Mouse (Mus musculus): ENCODE results near the gene Tcaf2. TPM values are rescaled to one million over a fixed set of nuclear protein-coding genes. Genes with fewer than 3 reads are reported as not detected.

The Tcaf2 gene
- 0.27 and 0.49 TPM in 2 replicates for polyA plus RNA-seq (2012; rRNA removed)

- no peaks in the 10 kb centered on the region for H3K36me3 ChIP-seq (ENCODE audit: control insufficient read depth, insufficient read depth, low read length)
- H3K27me3 ChIP-seq (ENCODE audit: control insufficient read depth, insufficient read depth, low read length) = no peaks in the 10 kb centered on the region
Measured at GRCm38 (mm10) chr6:42644912-42645549, at the start of gene Tcaf2. Gene Tcaf2, minus strand, starts transcription at chr6:42645254.

DNA sequence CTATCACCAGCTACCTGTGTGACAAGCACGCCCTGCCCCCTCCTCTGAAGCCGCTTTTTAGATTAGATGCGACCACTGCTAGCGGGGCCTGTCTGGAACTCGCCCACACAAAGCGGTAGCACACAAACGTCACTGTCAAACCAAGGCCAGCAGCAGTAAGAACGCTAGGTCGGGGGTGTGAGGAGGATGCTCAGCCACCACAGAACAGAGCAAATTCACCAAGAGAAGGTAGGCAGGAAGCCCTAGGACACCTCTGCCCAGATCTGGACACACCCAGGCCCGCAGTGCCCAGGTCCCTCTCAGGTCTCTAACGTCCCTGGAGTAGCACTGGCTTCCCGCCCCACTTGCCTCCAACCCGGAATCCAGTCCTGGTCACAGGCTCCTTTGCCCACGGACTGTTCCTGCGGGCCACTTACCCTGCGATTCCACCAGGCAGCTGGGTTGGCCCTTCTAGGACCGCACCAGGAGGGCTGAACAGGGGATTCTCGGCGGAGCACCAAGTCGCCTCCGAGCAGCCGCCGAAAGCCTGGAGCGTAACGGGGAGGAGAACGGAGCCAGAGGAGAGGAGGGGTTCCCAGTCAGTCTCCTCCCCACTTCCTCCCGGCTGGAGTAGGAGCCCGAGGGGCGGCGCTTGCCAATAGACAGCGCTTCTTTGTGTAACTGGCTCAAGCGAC lies 47.6 kb upstream of the Tcaf2 start:
- TF ChIP-seq POLR2A (IDR thresholded peaks at IDR 0.05; ENCODE audit: low read depth, low read length) = no peak
- no peak for TF ChIP-seq CTCF (IDR thresholded peaks at IDR 0.05; ENCODE audit: extremely low read depth, insufficient read depth, insufficient read length, insufficient replicate concordance)
- Histone ChIP-seq H3K4me1 (ENCODE audit: control insufficient read depth, insufficient read depth, insufficient read length) (no peaks in the 10 kb centered on the region), H3K4me3 (ENCODE audit: extremely low read depth, insufficient read depth, insufficient read length) (peak overlapping the region; percentile 48), H3K27ac (ENCODE audit: insufficient read depth, low read length) (peak overlapping the region; percentile 52; the same call in 1 of the 2 replicates), H3K27me3 (ENCODE audit: control insufficient read depth, insufficient read depth, low read length) (no peaks in the 10 kb centered on the region), H3K36me3 (ENCODE audit: control insufficient read depth, insufficient read depth, low read length) (no peaks in the 10 kb centered on the region)
- DNase-seq (ENCODE audit: low read depth in 1 of 2, low spot score in 2 of 2) = no peak
- 4% methylated on average over 32 of the region's 32 CpGs for WGBS

More at GRCm38 (mm10) chr6:42644912-42645549, at the start of gene Tcaf2:
- Histone ChIP-seq H3K4me1 (ENCODE audit: control insufficient read depth, insufficient read depth, insufficient read length) (no peaks in the 10 kb centered on the region), H3K4me3 (ENCODE audit: extremely low read depth, insufficient read depth, insufficient read length) (peak within 1 kb of the TSS; percentile 5; the same call in 1 of the 2 replicates), H3K27ac (ENCODE audit: insufficient read depth, low read length) (no peak within 1 kb of the TSS)
- peak in 1 of 2 experiments; percentile 19 for DNase-seq (ENCODE audit: low read depth in 1 of 2, low spot score in 2 of 2)
- 4% methylated on average over 23 of the region's 23 CpGs for WGBS
- TF ChIP-seq CTCF (IDR thresholded peaks at IDR 0.05; ENCODE audit: extremely low read depth, insufficient read depth, insufficient read length, insufficient replicate concordance) (peak; percentile 27; the same call in 1 of the 2 replicates), POLR2A (IDR thresholded peaks at IDR 0.05; ENCODE audit: low read depth, low read length) (no peak)

- TF ChIP-seq CTCF (IDR thresholded peaks at IDR 0.05; ENCODE audit: extremely low read depth, insufficient read depth, insufficient read length, insufficient replicate concordance) = no peak
- TF ChIP-seq POLR2A (IDR thresholded peaks at IDR 0.05; ENCODE audit: low read depth, low read length) = no peak
- no peaks in the 10 kb centered on the region for H3K4me1 ChIP-seq (ENCODE audit: control insufficient read depth, insufficient read depth, insufficient read length)
- DNase-seq (ENCODE audit: low read depth in 1 of 2, low spot score in 2 of 2) = no peak
Measured at GRCm38 (mm10) chr6:42692154-42692516, 47.1 kb upstream of the Tcaf2 start.

DNA sequence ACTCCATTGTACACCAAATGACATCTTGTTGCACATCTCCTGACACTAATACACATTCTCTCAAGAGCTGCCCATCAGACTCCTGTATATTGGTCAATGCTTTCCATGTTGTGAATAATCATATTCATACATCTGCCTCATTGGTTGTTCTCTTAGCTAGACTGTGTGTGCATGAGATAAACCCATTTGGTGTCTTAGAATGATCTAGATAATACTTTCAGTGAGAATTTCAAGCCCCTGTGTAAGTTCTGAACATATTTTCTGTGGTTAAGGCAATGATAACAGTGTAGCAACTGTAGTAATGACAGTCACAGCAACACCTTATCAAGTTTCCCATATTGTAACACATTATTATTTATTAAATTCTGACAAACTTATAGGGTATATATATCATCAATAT lies 44.7 kb upstream of the Tcaf2 start:
- H3K27ac ChIP-seq (ENCODE audit: insufficient read depth, low read length) = no peak overlapping the region
- H3K27me3 ChIP-seq (ENCODE audit: control insufficient read depth, insufficient read depth, low read length) = no peaks in the 10 kb centered on the region
- H3K4me1 ChIP-seq (ENCODE audit: control insufficient read depth, insufficient read depth, insufficient read length) = no peaks in the 10 kb centered on the region
- TF ChIP-seq POLR2A (IDR thresholded peaks at IDR 0.05; ENCODE audit: low read depth, low read length) = no peak
- TF ChIP-seq CTCF (IDR thresholded peaks at IDR 0.05; ENCODE audit: extremely low read depth, insufficient read depth, insufficient read length, insufficient replicate concordance) = no peak
- H3K4me3 ChIP-seq (ENCODE audit: extremely low read depth, insufficient read depth, insufficient read length) = no peak overlapping the region
- DNase-seq (ENCODE audit: low read depth in 1 of 2, low spot score in 2 of 2) = no peak
- H3K36me3 ChIP-seq (ENCODE audit: control insufficient read depth, insufficient read depth, low read length) = no peaks in the 10 kb centered on the region

More at GRCm38 (mm10) chr6:42692154-42692516, 47.1 kb upstream of the Tcaf2 start:
- 15% methylated on average over 10 of the region's 10 CpGs for WGBS
- Histone ChIP-seq H3K27me3 (ENCODE audit: control insufficient read depth, insufficient read depth, low read length) (no peaks in the 10 kb centered on the region), H3K36me3 (ENCODE audit: control insufficient read depth, insufficient read depth, low read length) (no peaks in the 10 kb centered on the region), H3K4me3 (ENCODE audit: extremely low read depth, insufficient read depth, insufficient read length) (peak overlapping the region; percentile 48; the same call in 1 of the 2 replicates), H3K27ac (ENCODE audit: insufficient read depth, low read length) (peak overlapping the region; percentile 52; the same call in 1 of the 2 replicates)

DNA sequence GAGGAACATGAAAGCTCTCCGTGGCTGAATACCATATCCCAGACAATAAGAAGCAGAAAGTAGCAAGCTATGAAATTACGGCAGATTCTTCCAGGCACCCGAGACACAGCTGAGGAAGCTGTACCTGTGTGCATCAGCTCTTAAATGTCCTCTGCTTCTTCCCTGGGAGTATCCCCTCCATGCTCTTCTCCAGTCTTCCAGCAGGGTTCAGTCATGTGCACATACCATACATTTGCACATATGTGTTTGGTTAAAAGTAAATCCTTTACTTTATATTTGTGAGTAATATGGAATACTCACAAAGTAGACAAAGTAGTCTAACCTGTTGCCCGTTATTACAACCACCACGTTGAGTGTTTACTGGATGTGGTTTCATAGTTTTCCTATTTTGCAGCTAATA lies 42.9 kb upstream of the Tcaf2 start:
- DNase-seq (ENCODE audit: low read depth in 1 of 2, low spot score in 2 of 2) = no peak
- WGBS = 87% methylated on average over 5 of the region's 5 CpGs
- TF ChIP-seq POLR2A (IDR thresholded peaks at IDR 0.05; ENCODE audit: low read depth, low read length) = no peak
- no peak overlapping the region for H3K27ac ChIP-seq (ENCODE audit: insufficient read depth, low read length)
- H3K4me1 ChIP-seq (ENCODE audit: control insufficient read depth, insufficient read depth, insufficient read length) = no peaks in the 10 kb centered on the region
- H3K27me3 ChIP-seq (ENCODE audit: control insufficient read depth, insufficient read depth, low read length) = no peaks in the 10 kb centered on the region
- no peak overlapping the region for H3K4me3 ChIP-seq (ENCODE audit: extremely low read depth, insufficient read depth, insufficient read length)
- H3K36me3 ChIP-seq (ENCODE audit: control insufficient read depth, insufficient read depth, low read length) = no peaks in the 10 kb centered on the region

DNA sequence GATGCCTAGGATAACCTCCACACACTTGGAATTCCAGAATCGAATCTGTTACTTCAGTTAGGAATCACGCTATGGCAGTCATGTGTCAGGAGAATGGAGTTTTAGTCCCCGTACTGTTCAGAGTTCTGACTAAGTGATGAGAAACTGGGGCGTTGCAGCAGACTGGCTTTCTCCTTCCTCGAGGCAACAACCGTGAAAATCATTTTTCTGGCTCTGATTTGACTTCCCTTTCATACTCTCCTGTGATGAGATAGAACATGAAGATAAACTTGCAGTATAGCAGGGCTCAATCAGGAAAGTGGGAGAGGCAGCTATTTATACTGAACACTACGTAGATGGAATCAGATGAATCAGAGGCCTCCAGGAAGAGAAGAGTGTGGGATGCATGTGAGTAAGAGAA lies 35.0 kb upstream of the Tcaf2 start:
- TF ChIP-seq POLR2A (IDR thresholded peaks at IDR 0.05; ENCODE audit: low read depth, low read length) (no peak), CTCF (IDR thresholded peaks at IDR 0.05; ENCODE audit: extremely low read depth, insufficient read depth, insufficient read length, insufficient replicate concordance) (no peak)
- no peak overlapping the region for H3K4me3 ChIP-seq (ENCODE audit: extremely low read depth, insufficient read depth, insufficient read length)
- DNase-seq (ENCODE audit: low read depth in 1 of 2, low spot score in 2 of 2) = no peak
- no peaks in the 10 kb centered on the region for H3K36me3 ChIP-seq (ENCODE audit: control insufficient read depth, insufficient read depth, low read length)
- H3K27me3 ChIP-seq (ENCODE audit: control insufficient read depth, insufficient read depth, low read length) = no peaks in the 10 kb centered on the region
- H3K4me1 ChIP-seq (ENCODE audit: control insufficient read depth, insufficient read depth, insufficient read length) = no peaks in the 10 kb centered on the region
- WGBS = 84% methylated on average over 7 of the region's 7 CpGs
- H3K27ac ChIP-seq (ENCODE audit: insufficient read depth, low read length) = no peak overlapping the region

DNA sequence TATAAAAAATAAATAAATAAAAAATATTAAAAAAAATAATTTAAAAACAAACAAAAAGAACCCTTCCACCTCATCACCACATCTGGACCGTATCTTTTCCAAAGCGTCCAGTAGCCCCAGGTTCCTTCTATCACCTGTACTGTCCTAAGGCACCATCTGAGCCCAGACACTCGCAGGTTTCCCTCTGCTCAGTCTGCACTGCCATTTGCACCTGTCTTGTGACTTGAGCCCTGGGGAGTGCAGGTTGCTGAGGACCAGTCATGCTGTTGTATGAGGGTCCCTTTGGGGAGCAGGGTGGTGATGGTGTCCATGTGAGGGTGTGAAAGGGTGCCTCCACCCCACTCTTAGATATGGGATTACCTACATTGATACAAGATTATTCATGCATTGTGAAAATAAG lies 31.0 kb upstream of the Tcaf2 start:
- no peak overlapping the region for H3K27ac ChIP-seq (ENCODE audit: insufficient read depth, low read length)
- H3K4me1 ChIP-seq (ENCODE audit: control insufficient read depth, insufficient read depth, insufficient read length) = no peaks in the 10 kb centered on the region
- no peak for DNase-seq (ENCODE audit: low read depth in 1 of 2, low spot score in 2 of 2)
- 97% methylated on average over 3 of the region's 3 CpGs for WGBS
- no peaks in the 10 kb centered on the region for H3K27me3 ChIP-seq (ENCODE audit: control insufficient read depth, insufficient read depth, low read length)
- TF ChIP-seq POLR2A (IDR thresholded peaks at IDR 0.05; ENCODE audit: low read depth, low read length) (no peak), CTCF (IDR thresholded peaks at IDR 0.05; ENCODE audit: extremely low read depth, insufficient read depth, insufficient read length, insufficient replicate concordance) (no peak)
- no peak overlapping the region for H3K4me3 ChIP-seq (ENCODE audit: extremely low read depth, insufficient read depth, insufficient read length)
- H3K36me3 ChIP-seq (ENCODE audit: control insufficient read depth, insufficient read depth, low read length) = no peaks in the 10 kb centered on the region

Data from spleen, adult 2 months (tissue).